Mouse (Mus musculus) megakaryocyte, embryonic 14.5 days (primary cell): ENCODE data around the gene Prl3d2. TPM values are rescaled to one million over a fixed set of nuclear protein-coding genes. Genes with fewer than 3 reads are reported as not detected.
"Not testable (repeated sequence)": the region's sequence is repeated elsewhere in the genome, so short reads cannot be mapped to it uniquely, and the experiment has no call there.

Source experiments
- H3K27me3 ChIP-seq: replicated peaks from 2 replicates; pipeline ENCODE3; 2012; ENCODE audit warnings: inconsistent platforms
- H3K36me3 ChIP-seq: replicated peaks from 2 replicates; pipeline ENCODE3; 2012; ENCODE audit warnings: low read length, inconsistent platforms, mixed read lengths
- H3K4me1 ChIP-seq: 2 replicates; pipeline ENCODE4 v1.6.1; 2012; ENCODE audit warnings: inconsistent platforms
- H3K4me3 ChIP-seq: replicated peaks from 2 replicates; pipeline ENCODE3; 2012; ENCODE audit warnings: moderate library complexity, mild to moderate bottlenecking, inconsistent platforms
- H3K9me3 ChIP-seq: 2 replicates; pipeline ENCODE4 v1.6.1; 2012; ENCODE audit warnings: inconsistent platforms
- FLI1 ChIP-seq: IDR thresholded peaks from 2 replicates; pipeline ENCODE4 v1.6.1; 2012; ENCODE audit warnings: low read length, inconsistent platforms, mixed read lengths
- GATA1 ChIP-seq: IDR thresholded peaks from 3 replicates; pipeline ENCODE4 v1.6.1; 2012; ENCODE audit warnings: mixed read lengths, low read length, inconsistent platforms, borderline replicate concordance
- polyA plus RNA-seq: library from polyadenylated mRNA; stranded (reverse); fragments of >175 nt; gene quantifications from 2 replicates; pipeline ENCODE4 v1.2.3, GENCODE M21; 2012; ENCODE audit warnings: low replicate concordance; ENCODE audit not compliant: insufficient read depth

Prl3d2 gene
- not detected in 2 replicates for polyA plus RNA-seq

DNA sequence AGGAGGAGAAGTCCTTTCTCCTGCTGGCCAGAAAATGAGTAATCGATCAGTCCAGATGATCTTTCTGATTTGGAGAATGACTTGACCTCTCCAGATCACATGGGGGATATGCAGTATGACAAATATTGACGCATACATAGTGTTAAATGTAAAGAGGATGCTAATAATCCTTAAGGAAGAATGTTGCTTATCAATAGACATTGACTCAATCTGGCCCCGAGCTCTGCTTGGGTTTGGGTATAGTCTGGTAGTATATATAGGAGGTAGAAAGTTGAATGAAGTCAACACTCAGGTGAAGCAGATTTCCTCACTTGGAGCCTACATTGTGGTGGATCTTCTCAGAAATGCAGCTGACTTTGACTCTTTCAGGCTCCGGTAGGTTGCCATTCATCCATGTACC is at the start of gene Prl3d2:
Gene Prl3d2 (plus strand): TSS at position 301 of the 400 bp plus-strand sequence.
- H3K4me3 ChIP-seq, H3K9me3 ChIP-seq, H3K27me3 ChIP-seq, H3K4me1 ChIP-seq, H3K36me3 ChIP-seq: not testable (repeated sequence)

DNA sequence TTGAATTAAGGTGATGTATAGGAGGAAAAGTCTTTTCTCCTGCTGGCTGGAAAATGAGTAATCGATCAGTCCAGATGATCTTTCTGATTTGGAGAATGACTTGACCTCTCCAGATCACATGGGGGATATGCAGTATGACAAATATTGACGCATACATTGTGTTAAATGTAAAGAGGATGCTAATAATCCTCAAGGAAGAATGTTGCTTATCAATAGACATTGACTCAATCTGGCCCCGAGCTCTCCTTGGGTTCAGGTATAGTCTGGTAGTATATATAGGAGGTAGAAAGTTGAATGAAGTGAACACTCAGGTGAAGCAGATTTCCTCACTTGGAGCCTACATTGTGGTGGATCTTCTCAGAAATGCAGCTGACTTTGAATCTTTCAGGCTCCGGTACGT is 27.6 kb upstream of the Prl3d2 start, which contains the start of gene Prl3d1:
Gene Prl3d1 (plus strand): TSS at position 301 of the 400 bp plus-strand sequence.
- H3K9me3 ChIP-seq, H3K4me3 ChIP-seq, H3K36me3 ChIP-seq, H3K4me1 ChIP-seq, H3K27me3 ChIP-seq: not testable (repeated sequence)

DNA sequence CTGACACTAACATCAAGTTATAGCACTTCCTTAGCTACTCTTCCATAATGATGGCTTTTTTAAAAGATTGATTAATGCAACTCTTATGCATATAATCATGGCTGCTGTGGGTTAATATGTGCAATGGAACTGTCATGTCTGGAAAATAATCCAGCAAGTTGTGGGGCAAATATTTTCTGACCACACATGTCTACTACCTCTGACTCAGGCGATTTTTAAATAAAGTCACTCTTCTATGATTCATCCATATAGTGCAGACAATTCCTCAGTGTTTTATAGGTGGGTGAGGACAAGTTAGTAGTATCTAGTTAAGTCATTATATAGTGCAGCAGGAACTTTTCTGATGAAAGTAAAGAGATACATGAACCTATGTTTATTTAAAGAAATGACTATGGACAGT is 26.8 kb downstream of the Prl3d2 start:
- Histone ChIP-seq H3K36me3 (no peaks in the 10 kb centered on the region), H3K9me3 (no peaks in the 10 kb centered on the region), H3K27me3 (no peaks in the 10 kb centered on the region), H3K4me1 (no peaks in the 10 kb centered on the region), H3K4me3 (no peak overlapping the region)
- TF ChIP-seq GATA1 (no peak), FLI1 (no peak)

DNA sequence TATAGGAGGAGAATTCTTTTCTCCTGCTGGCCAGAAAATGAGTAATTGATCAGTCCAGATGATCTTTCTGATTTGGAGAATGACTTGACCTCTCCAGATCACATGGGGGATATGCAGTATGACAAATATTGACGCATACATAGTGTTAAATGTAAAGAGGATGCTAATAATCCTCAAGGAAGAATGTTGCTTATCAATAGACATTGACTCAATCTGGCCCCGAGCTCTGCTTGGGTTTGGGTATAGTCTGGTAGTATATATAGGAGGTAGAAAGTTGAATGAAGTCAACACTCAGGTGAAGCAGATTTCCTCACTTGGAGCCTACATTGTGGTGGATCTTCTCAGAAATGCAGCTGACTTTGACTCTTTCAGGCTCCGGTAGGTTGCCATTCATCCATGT is 35.0 kb downstream of the Prl3d2 start, which contains the start of gene Prl3d3:
Gene Prl3d3 (plus strand): TSS at position 301 of the 400 bp plus-strand sequence.
- H3K27me3 ChIP-seq, H3K4me3 ChIP-seq, H3K4me1 ChIP-seq, H3K9me3 ChIP-seq, H3K36me3 ChIP-seq: not testable (repeated sequence)

Other genes with a start within 250 kb of the Prl3d2 start
- gene Prl, start 64.1 kb upstream of the Prl3d2 start, polyA plus RNA-seq, result not detected in 2 replicates
- not detected in 2 replicates for gene Prl3d1, start 27.5 kb upstream of the Prl3d2 start, polyA plus RNA-seq
- gene Prl3d3, start 35.1 kb downstream of the Prl3d2 start, polyA plus RNA-seq, result not detected in 2 replicates
- gene Prl3c1, start 75.0 kb downstream of the Prl3d2 start, polyA plus RNA-seq, result not detected in 2 replicates
- gene Prl3b1, start 120.1 kb downstream of the Prl3d2 start, polyA plus RNA-seq, result not detected in 2 replicates
- gene Prl3a1, start 137.7 kb downstream of the Prl3d2 start, polyA plus RNA-seq, result not detected in 2 replicates
- not detected in 2 replicates for gene Prl6a1, start 190.9 kb downstream of the Prl3d2 start, polyA plus RNA-seq
- gene Prl8a2, start 224.0 kb downstream of the Prl3d2 start, polyA plus RNA-seq, result not detected in 2 replicates